Mouse (Mus musculus) forebrain, embryonic 11.5 days (tissue): Measurements from ENCODE around the gene Anxa1. TPM values are rescaled to one million over a fixed set of nuclear protein-coding genes. Genes with fewer than 3 reads are reported as not detected.

Source experiments
- polyA plus RNA-seq: library from polyadenylated mRNA; unstranded; fragments of >200 nt; fragmentation: Nextera tagmentation; extraction: Ambion mirVana; gene quantifications from 2 replicates; pipeline ENCODE4 v1.2.1, GENCODE M21; 2014

The Anxa1 gene
- polyA plus RNA-seq, 1 experiment from 2014 or later = 4.1 TPM

Other genes starting within 250 kb of the Anxa1 start
- 0.17 and 0.32 TPM in 2 replicates for gene Aldh1a1, start 101.8 kb upstream of the Anxa1 start, polyA plus RNA-seq